ENCODE assay signal across 8 mouse cellular contexts in genomic region chr8:117474944-117475343, GRCm38 (mm10). TPM values are rescaled to one million over a fixed set of nuclear protein-coding genes. Genes with fewer than 3 reads are reported as not detected.
A peak's percentile ranks its signal among the peaks of the same experiment; 100 is the strongest.
DNase-seq lines count a peak whose midpoint lies in the region.

No protein-coding gene starts in this region.

- 0 out of 2 replicates have a peak, but pooled peaks cover 2% of the 10 kb centered on the region for H3K9me3 ChIP-seq in megakaryocyte, embryonic 14.5 days

- H3K27me3 ChIP-seq in megakaryocyte, embryonic 14.5 days (replicated peaks), result no peaks in the 10 kb centered on the region

- peaks cover 11% of the 10 kb centered on the region for H3K36me3 ChIP-seq in megakaryocyte, embryonic 14.5 days (replicated peaks; ENCODE audit: low read length)

- peaks cover 75% of the 10 kb centered on the region for H3K4me1 ChIP-seq in megakaryocyte, embryonic 14.5 days

- H3K4me3 ChIP-seq in megakaryocyte, embryonic 14.5 days (replicated peaks), result peak overlapping the region; percentile 87

- peak; percentile 94 for DNase-seq in ZHBTc4 (ENCODE audit: low read depth, low spot score)
- DNase-seq in cerebellum, postnatal 25 days, result peak; percentile 94 to 96
- peak; percentile 90 to 91 for DNase-seq in frontal cortex, postnatal 36 days (ENCODE audit: low spot score in 2 of 2)
- peak; percentile 93 for DNase-seq in induced T-regulatory cell, adult 2 months (ENCODE audit: low read depth)
- peak; percentile 73 for DNase-seq in left cerebral cortex, adult 8-10 months (ENCODE audit: low spot score in 2 of 2)
- peak; percentile 79 to 80 for DNase-seq in right cerebral cortex, postnatal 36 days (ENCODE audit: low spot score in 2 of 2)
- DNase-seq in urinary bladder, postnatal 4 days (ENCODE audit: low spot score in 2 of 2), result peak; percentile 82 to 95

RNA-seq across cellular contexts. Expression of gene Plcg2, which starts 23.1 kb away (rescaled TPM):
- 1 to 10 TPM; 2.8 to 5.6 (median 4.7) TPM for total RNA-seq in left cerebral cortex, adult 8-10 months (2022)
- polyA plus RNA-seq in megakaryocyte, embryonic 14.5 days (2012; ENCODE audit: insufficient read depth, low replicate concordance), result 36.0 and 76.6 TPM in 2 replicates

Comparison
In these comparisons a context has a peak if more than half of its experiments do, and no peak if none do; other contexts are left out.
1. Peak in every context shown above with its lines: DNase-seq and H3K4me3 ChIP-seq.